Mouse (Mus musculus): Measurements from ENCODE around the gene Sim2. TPM values are rescaled to one million over a fixed set of nuclear protein-coding genes. Genes with fewer than 3 reads are reported as not detected.

Gene Sim2
- not detected in 2 replicates for polyA plus RNA-seq (2015; fragmentation: Nextera tagmentation; extraction: Ambion mirVana)

GRCm38 (mm10) chr16:94084711-94085602 lies at the start of gene Sim2:
Gene Sim2 (plus strand): TSS chr16:94084931.
- H3K4me3 ChIP-seq (ENCODE audit: low read depth, low read length), result peak within 1 kb of the TSS; percentile 35
- DNase-seq (ENCODE audit: low spot score), result no peak
- no peaks in the 10 kb centered on the region for H3K9me3 ChIP-seq (ENCODE audit: low read length)
- 2% methylated on average over 56 of the region's 96 CpGs for WGBS
- no peak for TF ChIP-seq CTCF (IDR thresholded peaks at IDR 0.05)
- no peak for TF ChIP-seq EP300 (IDR thresholded peaks at IDR 0.05)
- peak; percentile 28 for ATAC-seq
- no peaks in the 10 kb centered on the region for H3K36me3 ChIP-seq (ENCODE audit: insufficient read depth, low read length)
- no peak within 1 kb of the TSS for H3K27ac ChIP-seq (ENCODE audit: low read length)
- H3K4me2 ChIP-seq (replicated peaks; ENCODE audit: low read depth, low read length), result peak within 1 kb of the TSS; percentile 75
- H3K4me1 ChIP-seq (ENCODE audit: insufficient read depth, low read depth, low read length), result peaks cover 12% of the 10 kb centered on the region; the same call in 1 of the 2 replicates
- H3K27me3 ChIP-seq (replicated peaks; ENCODE audit: insufficient read depth, low read length), result peaks cover 95% of the 10 kb centered on the region
- no peak within 1 kb of the TSS for H3K9ac ChIP-seq (replicated peaks; ENCODE audit: low read depth)

GRCm38 (mm10) chr16:94037280-94037679 lies 47.5 kb upstream of the Sim2 start:
- Histone ChIP-seq H3K4me3 (ENCODE audit: low read depth, low read length) (no peak overlapping the region), H3K9me3 (ENCODE audit: low read length) (no peaks in the 10 kb centered on the region), H3K4me2 (replicated peaks; ENCODE audit: low read depth, low read length) (no peak overlapping the region), H3K36me3 (ENCODE audit: insufficient read depth, low read length) (no peaks in the 10 kb centered on the region), H3K27me3 (replicated peaks; ENCODE audit: insufficient read depth, low read length) (no peaks in the 10 kb centered on the region), H3K27ac (ENCODE audit: low read length) (no peak overlapping the region), H3K4me1 (ENCODE audit: insufficient read depth, low read depth, low read length) (no peaks in the 10 kb centered on the region), H3K9ac (replicated peaks; ENCODE audit: low read depth) (no peak overlapping the region)
- 88% methylated on average over 7 of the region's 7 CpGs for WGBS
- ATAC-seq (no peak), DNase-seq (ENCODE audit: low spot score) (no peak)
- no peak for TF ChIP-seq CTCF (IDR thresholded peaks at IDR 0.05)
- no peak for TF ChIP-seq EP300 (IDR thresholded peaks at IDR 0.05)

GRCm38 (mm10) chr16:94038272-94038985 lies 46.3 kb upstream of the Sim2 start:
- H3K4me2 ChIP-seq (replicated peaks; ENCODE audit: low read depth, low read length), result no peak overlapping the region
- TF ChIP-seq CTCF (IDR thresholded peaks at IDR 0.05) (peak; percentile 88), EP300 (IDR thresholded peaks at IDR 0.05) (no peak)
- no peaks in the 10 kb centered on the region for H3K36me3 ChIP-seq (ENCODE audit: insufficient read depth, low read length)
- H3K9ac ChIP-seq (replicated peaks; ENCODE audit: low read depth), result no peak overlapping the region
- H3K9me3 ChIP-seq (ENCODE audit: low read length), result no peaks in the 10 kb centered on the region
- WGBS, result 55% methylated on average over 12 of the region's 12 CpGs
- H3K27me3 ChIP-seq (replicated peaks; ENCODE audit: insufficient read depth, low read length), result no peaks in the 10 kb centered on the region
- ATAC-seq (peak; percentile 37; the same call in 1 of the 2 replicates), DNase-seq (ENCODE audit: low spot score) (peak; percentile 67)
- no peak overlapping the region for H3K4me3 ChIP-seq (ENCODE audit: low read depth, low read length)
- no peak overlapping the region for H3K27ac ChIP-seq (ENCODE audit: low read length)
- no peaks in the 10 kb centered on the region for H3K4me1 ChIP-seq (ENCODE audit: insufficient read depth, low read depth, low read length)

- Histone ChIP-seq H3K4me2 (replicated peaks; ENCODE audit: low read depth, low read length) (no peak overlapping the region), H3K4me3 (ENCODE audit: low read depth, low read length) (no peak overlapping the region), H3K4me1 (ENCODE audit: insufficient read depth, low read depth, low read length) (no peaks in the 10 kb centered on the region), H3K9me3 (ENCODE audit: low read length) (no peaks in the 10 kb centered on the region), H3K9ac (replicated peaks; ENCODE audit: low read depth) (no peak overlapping the region), H3K36me3 (ENCODE audit: insufficient read depth, low read length) (no peaks in the 10 kb centered on the region), H3K27me3 (replicated peaks; ENCODE audit: insufficient read depth, low read length) (no peaks in the 10 kb centered on the region), H3K27ac (ENCODE audit: low read length) (no peak overlapping the region)
- TF ChIP-seq EP300 (IDR thresholded peaks at IDR 0.05) (no peak), CTCF (IDR thresholded peaks at IDR 0.05) (no peak)
- 71% methylated on average over 9 of the region's 9 CpGs for WGBS
- ATAC-seq (no peak), DNase-seq (ENCODE audit: low spot score) (no peak)
Measured at GRCm38 (mm10) chr16:94038986-94039341, 45.8 kb upstream of the Sim2 start.

- 33% methylated on average over 16 of the region's 16 CpGs for WGBS
- H3K27me3 ChIP-seq (replicated peaks; ENCODE audit: insufficient read depth, low read length), result no peaks in the 10 kb centered on the region
- DNase-seq (ENCODE audit: low spot score), result no peak
Measured at GRCm38 (mm10) chr16:94040485-94040884, 44.2 kb upstream of the Sim2 start.

GRCm38 (mm10) chr16:94041065-94041712 lies 43.5 kb upstream of the Sim2 start:
- Histone ChIP-seq H3K9ac (replicated peaks; ENCODE audit: low read depth) (no peak overlapping the region), H3K9me3 (ENCODE audit: low read length) (no peaks in the 10 kb centered on the region), H3K36me3 (ENCODE audit: insufficient read depth, low read length) (no peaks in the 10 kb centered on the region), H3K27me3 (replicated peaks; ENCODE audit: insufficient read depth, low read length) (no peaks in the 10 kb centered on the region), H3K4me1 (ENCODE audit: insufficient read depth, low read depth, low read length) (no peaks in the 10 kb centered on the region), H3K4me3 (ENCODE audit: low read depth, low read length) (no peak overlapping the region), H3K4me2 (replicated peaks; ENCODE audit: low read depth, low read length) (no peak overlapping the region), H3K27ac (ENCODE audit: low read length) (no peak overlapping the region)
- DNase-seq (ENCODE audit: low spot score) (no peak), ATAC-seq (no peak)
- TF ChIP-seq EP300 (IDR thresholded peaks at IDR 0.05) (no peak), CTCF (IDR thresholded peaks at IDR 0.05) (no peak)
- 51% methylated on average over 18 of the region's 18 CpGs for WGBS

More at GRCm38 (mm10) chr16:94040485-94040884, 44.2 kb upstream of the Sim2 start:
- ATAC-seq, result no peak
- Histone ChIP-seq H3K9me3 (ENCODE audit: low read length) (no peaks in the 10 kb centered on the region), H3K4me2 (replicated peaks; ENCODE audit: low read depth, low read length) (no peak overlapping the region), H3K9ac (replicated peaks; ENCODE audit: low read depth) (no peak overlapping the region), H3K4me3 (ENCODE audit: low read depth, low read length) (no peak overlapping the region), H3K36me3 (ENCODE audit: insufficient read depth, low read length) (no peaks in the 10 kb centered on the region), H3K27ac (ENCODE audit: low read length) (no peak overlapping the region), H3K4me1 (ENCODE audit: insufficient read depth, low read depth, low read length) (no peaks in the 10 kb centered on the region)
- TF ChIP-seq CTCF (IDR thresholded peaks at IDR 0.05), result no peak
- no peak for TF ChIP-seq EP300 (IDR thresholded peaks at IDR 0.05)
